Mouse (Mus musculus) midbrain, embryonic 16.5 days (tissue): ENCODE results near the gene Olfr747. TPM values are rescaled to one million over a fixed set of nuclear protein-coding genes. Genes with fewer than 3 reads are reported as not detected.

Experiments used
- polyA plus RNA-seq: library from polyadenylated mRNA; unstranded; fragments of >200 nt; fragmentation: Nextera tagmentation; extraction: Ambion mirVana; gene quantifications from 2 replicates; pipeline ENCODE4 v1.2.1, GENCODE M21; 2015

The Olfr747 gene
- polyA plus RNA-seq, 1 experiment from 2014 or later, result not detected

Other genes starting within 250 kb of the Olfr747 start
- not detected in 2 replicates for gene Olfr740, start 247.7 kb downstream of the Olfr747 start, polyA plus RNA-seq
- gene Olfr741, start 220.5 kb downstream of the Olfr747 start, polyA plus RNA-seq, result not detected in 2 replicates
- not detected in 2 replicates for gene Olfr742, start 189.6 kb downstream of the Olfr747 start, polyA plus RNA-seq
- gene Olfr743, start 171.4 kb downstream of the Olfr747 start, polyA plus RNA-seq, result not detected in 2 replicates
- not detected in 2 replicates for gene Olfr744, start 78.3 kb downstream of the Olfr747 start, polyA plus RNA-seq
- not detected in 2 replicates for gene Olfr745, start 53.8 kb downstream of the Olfr747 start, polyA plus RNA-seq
- not detected in 2 replicates for gene Olfr746, start 46.1 kb downstream of the Olfr747 start, polyA plus RNA-seq
- not detected in 2 replicates for gene Olfr748, start 14.2 kb upstream of the Olfr747 start, polyA plus RNA-seq
- gene Olfr749, start 51.9 kb upstream of the Olfr747 start, polyA plus RNA-seq, result not detected in 2 replicates
- gene Ttc5, start 92.3 kb upstream of the Olfr747 start, polyA plus RNA-seq, result 132 and 133 TPM in 2 replicates
- gene Ccnb1ip1, start 114.5 kb upstream of the Olfr747 start, polyA plus RNA-seq, result not detected in 2 replicates
- 39.1 and 41.5 TPM in 2 replicates for gene Parp2, start 114.6 kb upstream of the Olfr747 start, polyA plus RNA-seq
- gene Tep1, start 177.4 kb upstream of the Olfr747 start, polyA plus RNA-seq, result 1.6 and 2.9 TPM in 2 replicates
- gene Klhl33, start 204.3 kb upstream of the Olfr747 start, polyA plus RNA-seq, result 2.4 and 2.8 TPM in 2 replicates
- gene Osgep, start 231.7 kb upstream of the Olfr747 start, polyA plus RNA-seq, result 113 and 117 TPM in 2 replicates
- 173 and 193 TPM in 2 replicates for gene Apex1, start 231.8 kb upstream of the Olfr747 start, polyA plus RNA-seq
- 95.0 and 99.5 TPM in 2 replicates for gene Pip4p1, start 237.7 kb upstream of the Olfr747 start, polyA plus RNA-seq
- gene Pnp, start 237.9 kb upstream of the Olfr747 start, polyA plus RNA-seq, result 20.8 and 22.8 TPM in 2 replicates